Mouse (Mus musculus): ENCODE measurements around the gene Mill2. TPM values are rescaled to one million over a fixed set of nuclear protein-coding genes. Genes with fewer than 3 reads are reported as not detected.
A peak's percentile ranks its signal among the peaks of the same experiment; 100 is the strongest.

Mill2 gene
- total and polyA plus RNA-seq, 3 experiments = not detected

- TF ChIP-seq MAFK (IDR thresholded peaks at IDR 0.05; ENCODE audit: insufficient replicate concordance, low read length) (no peak), POLR2A (IDR thresholded peaks at IDR 0.05; ENCODE audit: low read depth, low read length) (peak; percentile 79), BHLHE40 (IDR thresholded peaks at IDR 0.05; ENCODE audit: low read depth, low read length) (peak; percentile 52; the same call in 1 of the 2 replicates), POLR2AphosphoS2 (IDR thresholded peaks at IDR 0.05; ENCODE audit: low read depth, low read length) (no peak; the same call in 1 of the 2 replicates), TBP (conservative IDR thresholded peaks at IDR 0.05; ENCODE audit: low read depth, low read length) (peak; percentile 84), MXI1 (IDR thresholded peaks at IDR 0.05; ENCODE audit: low read depth, low read length) (peak; percentile 77), TCF12 (IDR thresholded peaks at IDR 0.05; ENCODE audit: low read depth, low read length) (peak; percentile 46), EP300 (IDR thresholded peaks at IDR 0.05; ENCODE audit: low read length) (no peak), NELFE (IDR thresholded peaks at IDR 0.05; ENCODE audit: low read depth, low read length) (peak; percentile 47), ELF1 (IDR thresholded peaks at IDR 0.05; ENCODE audit: low read depth, low read length) (peak; percentile 97), JUND (conservative IDR thresholded peaks at IDR 0.05; ENCODE audit: low read depth, low read length) (no peak), USF1 (IDR thresholded peaks at IDR 0.05; ENCODE audit: low read depth, low read length) (peak; percentile 82), GABPA (IDR thresholded peaks at IDR 0.05; ENCODE audit: insufficient replicate concordance, low read depth, low read length) (no peak), NRF1 (IDR thresholded peaks at IDR 0.05; ENCODE audit: low read depth, low read length) (no peak; the same call in 1 of the 2 replicates), MYC (IDR thresholded peaks at IDR 0.05; ENCODE audit: low read depth, low read length) (peak; percentile 76), HCFC1 (IDR thresholded peaks at IDR 0.05; ENCODE audit: low read depth, low read length) (peak; percentile 72), ETS1 (conservative IDR thresholded peaks at IDR 0.05; ENCODE audit: low read depth, low read length) (no peak), CHD2 (IDR thresholded peaks at IDR 0.05; ENCODE audit: low read length) (peak; percentile 94), ZKSCAN1 (IDR thresholded peaks at IDR 0.05; ENCODE audit: borderline replicate concordance, low read depth, low read length) (no peak), KAT2A (IDR thresholded peaks at IDR 0.05; ENCODE audit: insufficient replicate concordance, low read length) (peak; percentile 73; the same call in 1 of the 2 replicates), SMC3 (IDR thresholded peaks at IDR 0.05; ENCODE audit: low read depth, low read length) (no peak), MAZ (IDR thresholded peaks at IDR 0.05; ENCODE audit: low read depth, low read length) (peak; percentile 67; the same call in 1 of the 2 replicates), RCOR1 (conservative IDR thresholded peaks at IDR 0.05; ENCODE audit: low read depth, low read length) (no peak), RAD21 (IDR thresholded peaks at IDR 0.05; ENCODE audit: low read depth, low read length) (no peak), ZC3H11A (IDR thresholded peaks at IDR 0.05; ENCODE audit: low read depth, low read length) (no peak), MAX (IDR thresholded peaks at IDR 0.05; ENCODE audit: low read length) (peak; percentile 94), CTCF (conservative IDR thresholded peaks at IDR 0.05 in 1 of 2, IDR thresholded peaks at IDR 0.05 in 1 of 2; ENCODE audit: low read depth in 2 of 2, low read length in 2 of 2) (no peak), MEF2A (IDR thresholded peaks at IDR 0.05; ENCODE audit: borderline replicate concordance, low read depth, low read length) (no peak), CHD1 (IDR thresholded peaks at IDR 0.05; ENCODE audit: low read depth, low read length) (no peak), UBTF (IDR thresholded peaks at IDR 0.05; ENCODE audit: low read depth, low read length) (no peak), ZNF384 (IDR thresholded peaks at IDR 0.05; ENCODE audit: low read depth, low read length) (no peak), USF2 (conservative IDR thresholded peaks at IDR 0.05; ENCODE audit: low read depth, low read length) (peak; percentile 67), SIN3A (IDR thresholded peaks at IDR 0.05; ENCODE audit: low read length) (peak; percentile 85; the same call in 1 of the 2 replicates), JUN (IDR thresholded peaks at IDR 0.05; ENCODE audit: insufficient read depth, low read depth, low read length) (no peak), PAX5 (IDR thresholded peaks at IDR 0.05; ENCODE audit: low read length) (no peak), IRF4 (IDR thresholded peaks at IDR 0.05; ENCODE audit: low read depth, low read length) (no peak; the same call in none of the 2 replicates), ZMIZ1 (IDR thresholded peaks at IDR 0.05; ENCODE audit: low read depth, low read length) (peak; percentile 87), E2F4 (IDR thresholded peaks at IDR 0.05; ENCODE audit: insufficient replicate concordance, low read depth, low read length) (no peak; the same call in 1 of the 2 replicates)
- Histone ChIP-seq H3K4me2 (ENCODE audit: insufficient read depth, low read depth, poor library complexity, severe bottlenecking) (peak within 1 kb of the TSS; percentile 95), H3K36me3 (replicated peaks in 1 of 2; ENCODE audit: control insufficient read depth in 1 of 2, insufficient read depth in 1 of 2, low read length in 1 of 2) (peaks cover 0 to 20% of the 10 kb centered on the region in 2 experiments), H3K27ac (ENCODE audit: insufficient read depth, low read depth) (no peak within 1 kb of the TSS), H3K9me3 (replicated peaks; ENCODE audit: low read length) (no peaks in the 10 kb centered on the region), H3K4me1 (ENCODE audit: control insufficient read depth in 1 of 2, insufficient read depth in 2 of 2) (peaks cover 4 to 15% of the 10 kb centered on the region in 2 experiments; a peak in 3 of 4 replicates), H3K27me3 (replicated peaks) (peaks cover 15% of the 10 kb centered on the region), H3K79me2 (replicated peaks; ENCODE audit: control insufficient read depth, extremely low read depth, insufficient read depth, poor library complexity, severe bottlenecking) (no peaks in the 10 kb centered on the region), H3K9ac (ENCODE audit: insufficient read depth, low read depth) (peak within 1 kb of the TSS; percentile 61), H3K4me3 (replicated peaks in 1 of 3; ENCODE audit: low read depth in 2 of 3, low read length in 2 of 3, poor library complexity in 1 of 3) (peak within 1 kb of the TSS; percentile 65 to 72 (median 66))
- dilution Hi-C loops (cut with MboI; ENCODE audit: extremely low pct_ligation_motif_present, extremely low pct_unique_long_range_greater_than_20kb, low sequenced_read_pairs) (no loop called here), in situ Hi-C loops (cut with MboI; ENCODE audit: low pct_ligation_motif_present, low pct_unique_long_range_greater_than_20kb, low sequenced_read_pairs) (loop anchor here (10.0 kb wide), 1 partner anchor 64 kb away; no protein-coding TSS in a partner anchor)
- DNase-seq (ENCODE audit: extremely low read depth) = peak; percentile 100
Measured at GRCm38 (mm10) chr7:18910241-18910831, 70.6 kb downstream of the Mill2 start, which contains the start of gene Ccdc61. Gene Ccdc61 (minus strand): TSS chr7:18910415.

Data from CH12.LX (cell line).